Comparison of ENCODE assay signal across 9 mouse cellular contexts in genomic region chr19:27066449-27067181, GRCm38 (mm10).
DNase-seq lines count a peak whose midpoint lies in the region; ATAC-seq and TF ChIP-seq lines count a peak whose summit lies in the region.
"Had no signal": no experiment of that assay in that cellular context is flagged by ENCODE, and none has a peak within 500 bp of the region (broad histone marks: within the 10 kb centered on the region; RNA-seq: fewer than 3 reads in every experiment).

No protein-coding gene starts in this region.

- no peaks in the 10 kb centered on the region for H3K27me3 ChIP-seq in hindbrain, embryonic 12.5 days
- H3K27me3 ChIP-seq in hindbrain, embryonic 11.5 days (ENCODE audit: control insufficient read depth, insufficient read depth, low read length) = no peaks in the 10 kb centered on the region
- no peaks in the 10 kb centered on the region for H3K27me3 ChIP-seq in forebrain, embryonic 12.5 days
- no peaks in the 10 kb centered on the region for H3K27me3 ChIP-seq in stomach, postnatal 0 days (ENCODE audit: control insufficient read depth, insufficient read depth, low read length)

- no peak for DNase-seq in hindbrain, embryonic 11.5 days (ENCODE audit: low spot score)
- DNase-seq in adrenal gland, postnatal 25 days = peak; percentile 37
- peak; percentile 46 to 84 for DNase-seq in layer of hippocampus, adult 18-20 months (ENCODE audit: low spot score in 2 of 2)
- DNase-seq in lung, postnatal 36 days = peak; percentile 35
- DNase-seq in stomach, postnatal 0 days (ENCODE audit: low spot score) = peak; percentile 35

- no peak overlapping the region for H3K4me2 ChIP-seq in hindbrain, embryonic 12.5 days (replicated peaks)
- no peak overlapping the region for H3K4me2 ChIP-seq in hindbrain, embryonic 11.5 days (replicated peaks; ENCODE audit: low read depth, low read length)
- H3K4me2 ChIP-seq in forebrain, embryonic 12.5 days = no peak overlapping the region
- no peak overlapping the region; the same call in 1 of the 2 replicates for H3K4me2 ChIP-seq in stomach, postnatal 0 days (replicated peaks; ENCODE audit: low read depth)

- H3K9me3 ChIP-seq in hindbrain, embryonic 12.5 days (replicated peaks) = no peaks in the 10 kb centered on the region; the same call in 1 of the 2 replicates
- no peaks in the 10 kb centered on the region for H3K9me3 ChIP-seq in hindbrain, embryonic 11.5 days (ENCODE audit: control insufficient read depth, low read length)
- H3K9me3 ChIP-seq in forebrain, embryonic 12.5 days = no peaks in the 10 kb centered on the region
- no peaks in the 10 kb centered on the region for H3K9me3 ChIP-seq in stomach, postnatal 0 days (ENCODE audit: control insufficient read depth, low read length)

- H3K9ac ChIP-seq in hindbrain, embryonic 12.5 days = no peak overlapping the region
- H3K9ac ChIP-seq in hindbrain, embryonic 11.5 days (ENCODE audit: low read depth, low read length) = no peak overlapping the region
- H3K9ac ChIP-seq in forebrain, embryonic 12.5 days = no peak overlapping the region
- no peak overlapping the region for H3K9ac ChIP-seq in stomach, postnatal 0 days (ENCODE audit: low read length)

- H3K36me3 ChIP-seq in hindbrain, embryonic 12.5 days = no peaks in the 10 kb centered on the region
- H3K36me3 ChIP-seq in hindbrain, embryonic 11.5 days (ENCODE audit: control insufficient read depth, insufficient read depth, low read length) = no peaks in the 10 kb centered on the region
- H3K36me3 ChIP-seq in forebrain, embryonic 12.5 days (replicated peaks) = no peaks in the 10 kb centered on the region
- no peaks in the 10 kb centered on the region for H3K36me3 ChIP-seq in stomach, postnatal 0 days (ENCODE audit: control insufficient read depth, insufficient read depth, low read length)
- H3K36me3 ChIP-seq: G1E had no signal

- no peaks in the 10 kb centered on the region; the same call in 1 of the 2 replicates for H3K4me1 ChIP-seq in hindbrain, embryonic 12.5 days
- H3K4me1 ChIP-seq in hindbrain, embryonic 11.5 days (replicated peaks; ENCODE audit: control insufficient read depth, insufficient read depth, low read length) = no peaks in the 10 kb centered on the region
- 0 out of 2 replicates have a peak, but pooled peaks cover 12% of the 10 kb centered on the region for H3K4me1 ChIP-seq in forebrain, embryonic 12.5 days
- H3K4me1 ChIP-seq in stomach, postnatal 0 days (replicated peaks; ENCODE audit: control insufficient read depth, insufficient read depth) = no peaks in the 10 kb centered on the region

- ATAC-seq in hindbrain, embryonic 12.5 days (ENCODE audit: low FRiP score) = peak; percentile 56; the same call in 1 of the 2 replicates
- ATAC-seq in hindbrain, embryonic 11.5 days (ENCODE audit: low FRiP score) = no peak
- ATAC-seq in forebrain, embryonic 12.5 days (ENCODE audit: low FRiP score) = peak; percentile 36; the same call in 1 of the 2 replicates
- ATAC-seq in stomach, postnatal 0 days (ENCODE audit: low FRiP score, low TSS enrichment) = peak; percentile 54; the same call in 1 of the 2 replicates
- ATAC-seq in megakaryocyte, adult 5-6 weeks (ENCODE audit: poor library complexity, severe bottlenecking) = no peak

- H3K27ac ChIP-seq in hindbrain, embryonic 12.5 days = no peak overlapping the region
- no peak overlapping the region for H3K27ac ChIP-seq in hindbrain, embryonic 11.5 days (ENCODE audit: low read depth, low read length)
- no peak overlapping the region for H3K27ac ChIP-seq in forebrain, embryonic 12.5 days
- no peak overlapping the region for H3K27ac ChIP-seq in stomach, postnatal 0 days (replicated peaks)

- TF ChIP-seq CTCF in stomach, postnatal 0 days (IDR thresholded peaks at IDR 0.05; ENCODE audit: low read depth) = no peak

- WGBS in hindbrain, embryonic 12.5 days = 52% methylated on average over 12 of the region's 12 CpGs
- whole genome bisulfite sequencing in hindbrain, embryonic 11.5 days = 72% methylated on average over 12 of the region's 12 CpGs
- 58% methylated on average over 12 of the region's 12 CpGs for WGBS in forebrain, embryonic 12.5 days
- WGBS in stomach, postnatal 0 days = 40% methylated on average over 12 of the region's 12 CpGs

- TF ChIP-seq EP300 in stomach, postnatal 0 days (optimal IDR thresholded peaks at IDR 0.05) = no peak

- H3K4me3 ChIP-seq in hindbrain, embryonic 12.5 days = no peak overlapping the region
- H3K4me3 ChIP-seq in hindbrain, embryonic 11.5 days (ENCODE audit: low read depth, low read length) = no peak overlapping the region
- no peak overlapping the region for H3K4me3 ChIP-seq in forebrain, embryonic 12.5 days (replicated peaks)
- no peak overlapping the region for H3K4me3 ChIP-seq in stomach, postnatal 0 days (ENCODE audit: low read depth, low read length)

Comparison
In these comparisons a context has a peak if more than half of its experiments do, and no peak if none do; other contexts are left out.
1. ATAC-seq: peak in hindbrain, embryonic 12.5 days (single experiment), forebrain, embryonic 12.5 days (single experiment) and stomach, postnatal 0 days (single experiment); none in hindbrain, embryonic 11.5 days (single experiment) and megakaryocyte, adult 5-6 weeks (single experiment).